Mouse (Mus musculus) ES-Bruce4 (cell line): ENCODE data around the gene Pcsk5. TPM values are rescaled to one million over a fixed set of nuclear protein-coding genes. Genes with fewer than 3 reads are reported as not detected.

Source experiments
- H3K27ac ChIP-seq: 2 replicates; pipeline ENCODE4 v1.5.1; 2012; ENCODE audit warnings: low read length, inconsistent platforms; ENCODE audit not compliant: insufficient read depth
- H3K27me3 ChIP-seq: 2 replicates; pipeline ENCODE4 v1.6.1; 2012; ENCODE audit warnings: mild to moderate bottlenecking, low read length, inconsistent platforms; ENCODE audit not compliant: control insufficient read depth, poor library complexity, insufficient read depth, severe bottlenecking
- H3K36me3 ChIP-seq: 2 replicates; pipeline ENCODE4 v1.6.1; 2012; ENCODE audit warnings: inconsistent platforms, mild to moderate bottlenecking, low read length, moderate library complexity; ENCODE audit not compliant: control insufficient read depth, poor library complexity, insufficient read depth, severe bottlenecking
- H3K4me1 ChIP-seq: one replicate; pipeline ENCODE4 v1.8.1; 2011; ENCODE audit warnings: low read length; ENCODE audit not compliant: control insufficient read depth, insufficient read depth
- H3K4me3 ChIP-seq: 2 replicates; pipeline ENCODE4 v1.5.1; 2011; ENCODE audit warnings: low read depth, mild to moderate bottlenecking, low read length
- H3K9ac ChIP-seq: 2 replicates; pipeline ENCODE4 v1.6.1; 2012; ENCODE audit warnings: low read depth, mild to moderate bottlenecking, inconsistent platforms; ENCODE audit not compliant: poor library complexity, severe bottlenecking
- H3K9me3 ChIP-seq: replicated peaks from 2 replicates; pipeline ENCODE4 v1.6.1; 2012; ENCODE audit warnings: mild to moderate bottlenecking, low read length, inconsistent platforms; ENCODE audit not compliant: control insufficient read depth, poor library complexity, insufficient read depth, severe bottlenecking
- CTCF ChIP-seq: IDR thresholded peaks from one replicate; pipeline ENCODE4 v1.8.1; 2011; ENCODE audit warnings: low read depth, low read length
- EP300 ChIP-seq: IDR thresholded peaks from 2 replicates; pipeline ENCODE4 v1.6.1; 2011; ENCODE audit warnings: low read depth, low read length; ENCODE audit not compliant: insufficient read depth
- POLR2A ChIP-seq: IDR thresholded peaks from one replicate; pipeline ENCODE4 v1.8.1; 2011; ENCODE audit warnings: low read length; ENCODE audit not compliant: insufficient read depth
- polyA plus RNA-seq: library from polyadenylated mRNA; stranded (reverse); fragments of >200 nt; gene quantifications from 2 replicates; pipeline ENCODE4 v1.2.4, GENCODE M21; 2011; ENCODE audit warnings: low read depth; ENCODE audit not compliant: missing spikeins, insufficient read depth, insufficient read length

Gene Pcsk5
- polyA plus RNA-seq, 1 experiment: 0.33 TPM

DNA sequence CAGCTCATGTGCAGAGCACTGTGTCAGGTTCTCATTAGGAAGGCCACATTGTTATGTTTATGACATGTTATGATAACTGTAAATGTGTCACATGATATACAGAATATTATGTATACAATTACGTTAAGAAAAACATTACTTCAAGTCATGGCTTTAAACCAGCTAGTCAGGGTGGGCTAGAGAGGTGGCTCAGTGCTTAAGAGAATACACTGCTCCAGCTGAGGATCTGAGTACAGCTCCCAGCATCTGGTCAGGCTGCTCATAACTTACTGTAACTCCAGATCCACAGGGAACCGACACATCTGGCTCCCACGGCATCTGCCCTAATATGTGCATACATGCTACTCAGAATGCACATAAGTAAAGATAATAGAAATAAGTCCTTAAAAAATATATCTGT lies 187.5 kb downstream of the Pcsk5 start:
- no peak for TF ChIP-seq CTCF
- TF ChIP-seq POLR2A: no peak
- no peak for TF ChIP-seq EP300
- no peak overlapping the region for H3K27ac ChIP-seq

DNA sequence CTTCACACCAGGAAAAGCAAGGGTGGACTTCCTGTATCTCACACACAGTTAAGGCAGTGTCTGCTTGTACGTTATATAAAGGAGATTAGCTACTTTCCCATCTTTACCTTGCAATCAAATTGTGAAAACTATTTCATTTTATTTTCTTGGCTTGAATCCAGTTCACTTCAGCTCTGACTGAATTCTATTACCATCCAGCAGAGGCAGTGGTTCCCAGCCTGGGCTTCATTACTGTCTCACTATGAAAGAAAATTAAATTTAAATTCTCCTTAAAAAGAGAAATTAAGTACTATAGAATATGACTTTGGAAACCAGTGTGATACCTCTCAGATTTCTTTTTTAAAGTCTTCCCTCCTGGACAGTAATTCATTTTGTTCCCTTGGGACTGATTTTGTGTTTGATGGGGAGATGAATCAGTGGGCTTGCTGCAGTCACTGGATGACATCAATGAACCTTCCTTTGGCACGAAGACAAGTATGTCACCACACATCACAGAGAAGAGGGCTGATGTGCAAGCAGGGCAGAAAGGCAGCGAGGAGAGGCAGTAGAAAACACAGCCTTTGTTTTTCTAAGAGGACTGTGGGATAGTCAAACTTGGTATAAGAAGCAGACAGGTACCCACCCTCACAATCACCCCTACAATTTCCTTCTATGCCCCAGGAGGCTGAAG lies 194.2 kb downstream of the Pcsk5 start:
- TF ChIP-seq POLR2A: no peak
- H3K4me1 ChIP-seq: no peaks in the 10 kb centered on the region
- no peak overlapping the region for H3K9ac ChIP-seq

More for the DNA sequence above, 187.5 kb downstream of the Pcsk5 start:
- Histone ChIP-seq H3K27me3 (no peaks in the 10 kb centered on the region), H3K9ac (no peak overlapping the region), H3K4me3 (no peak overlapping the region), H3K36me3 (no peaks in the 10 kb centered on the region), H3K9me3 (no peaks in the 10 kb centered on the region), H3K4me1 (no peaks in the 10 kb centered on the region)

DNA sequence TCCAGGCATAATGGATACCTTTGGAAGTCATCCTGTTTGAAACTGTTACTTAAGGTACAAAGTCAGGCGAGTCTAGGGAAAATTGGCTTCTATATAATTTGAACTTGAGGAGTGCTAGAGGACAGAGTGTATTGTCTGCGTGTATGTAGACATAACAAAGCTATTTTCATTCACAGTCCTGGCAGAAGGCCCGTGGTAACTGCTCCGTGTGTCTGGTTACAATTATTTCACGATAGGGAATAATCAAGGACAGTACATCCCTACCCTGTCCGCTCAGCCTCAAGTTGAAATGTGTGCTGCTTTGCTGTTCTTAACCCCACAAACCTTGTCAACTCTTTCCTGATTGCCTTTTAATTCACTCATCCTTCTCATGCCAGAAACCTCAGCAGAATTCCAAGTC lies 201.4 kb downstream of the Pcsk5 start:
- Histone ChIP-seq H3K9me3 (no peaks in the 10 kb centered on the region), H3K36me3 (no peaks in the 10 kb centered on the region), H3K9ac (no peak overlapping the region), H3K27me3 (no peaks in the 10 kb centered on the region), H3K27ac (no peak overlapping the region), H3K4me3 (no peak overlapping the region), H3K4me1 (no peaks in the 10 kb centered on the region)
- TF ChIP-seq EP300: no peak
- TF ChIP-seq CTCF: no peak
- TF ChIP-seq POLR2A: no peak

More for the DNA sequence above, 194.2 kb downstream of the Pcsk5 start:
- no peaks in the 10 kb centered on the region for H3K27me3 ChIP-seq
- H3K36me3 ChIP-seq: no peaks in the 10 kb centered on the region
- no peaks in the 10 kb centered on the region for H3K9me3 ChIP-seq
- no peak overlapping the region for H3K27ac ChIP-seq
- H3K4me3 ChIP-seq: no peak overlapping the region

DNA sequence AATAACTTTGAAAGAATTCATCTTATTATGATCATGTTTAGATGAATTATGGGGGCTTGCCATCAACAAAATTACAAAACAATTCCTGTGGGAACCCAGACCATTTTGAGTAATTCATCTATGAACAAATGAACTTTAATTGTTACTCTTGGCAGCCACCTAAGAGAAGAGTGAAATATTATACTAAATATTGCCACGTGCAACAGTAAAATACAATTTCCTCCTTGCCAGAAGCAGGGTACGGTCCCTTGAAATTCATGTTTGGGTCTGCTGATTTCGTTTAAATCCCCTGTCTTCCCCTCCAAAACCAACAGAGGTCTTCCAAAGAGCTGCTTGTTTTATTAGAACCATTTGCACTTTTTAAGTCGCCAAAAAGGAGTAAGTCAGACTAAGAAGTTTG lies 221.8 kb downstream of the Pcsk5 start:
- Histone ChIP-seq H3K9ac (no peak overlapping the region), H3K4me1 (no peaks in the 10 kb centered on the region), H3K27me3 (no peaks in the 10 kb centered on the region), H3K36me3 (no peaks in the 10 kb centered on the region), H3K4me3 (no peak overlapping the region), H3K27ac (no peak overlapping the region), H3K9me3 (no peaks in the 10 kb centered on the region)
- no peak for TF ChIP-seq EP300
- TF ChIP-seq CTCF: no peak
- TF ChIP-seq POLR2A: no peak

DNA sequence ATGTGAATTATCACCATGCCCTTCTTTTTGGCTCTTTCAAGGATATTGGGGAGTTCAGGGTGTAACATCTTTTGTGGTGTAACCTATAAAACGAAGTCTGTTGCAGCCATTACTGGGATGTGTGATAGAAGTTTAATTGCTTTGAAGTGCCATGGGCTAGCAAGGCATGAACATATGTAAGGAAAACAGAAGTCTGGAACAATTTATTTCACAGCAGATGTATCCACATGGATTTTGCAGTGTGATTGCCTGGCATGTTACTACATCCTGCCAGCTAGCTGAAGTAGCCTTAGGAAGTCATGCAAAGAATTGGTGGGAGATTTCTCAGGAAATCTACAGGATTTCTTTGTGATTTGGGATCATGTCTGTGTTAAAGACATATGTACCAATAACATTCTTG lies 230.9 kb downstream of the Pcsk5 start:
- no peaks in the 10 kb centered on the region for H3K9me3 ChIP-seq
- no peak overlapping the region for H3K4me3 ChIP-seq
- H3K4me1 ChIP-seq: no peaks in the 10 kb centered on the region
- TF ChIP-seq EP300 (no peak), CTCF (no peak), POLR2A (no peak)
- no peak overlapping the region for H3K27ac ChIP-seq
- H3K27me3 ChIP-seq: no peaks in the 10 kb centered on the region
- H3K9ac ChIP-seq: no peak overlapping the region
- H3K36me3 ChIP-seq: no peaks in the 10 kb centered on the region

DNA sequence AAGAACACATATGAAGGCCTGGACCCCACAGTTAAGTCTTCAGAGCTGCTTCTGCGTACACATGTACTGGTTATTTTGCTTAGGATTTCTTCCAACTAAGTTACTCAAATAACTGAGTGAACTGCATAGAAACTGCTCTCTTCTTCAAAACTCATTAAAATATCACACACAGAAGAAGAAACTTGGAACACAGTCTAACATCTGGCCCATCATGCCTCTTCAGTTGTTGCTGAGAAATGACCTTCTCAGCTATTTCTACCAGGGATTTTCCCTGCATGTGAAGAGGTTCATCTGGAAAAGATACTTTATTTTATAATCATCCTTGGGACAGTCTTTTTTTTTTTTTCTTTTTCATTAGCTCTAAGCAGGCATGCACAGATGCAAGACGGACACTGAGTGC lies 231.3 kb downstream of the Pcsk5 start:
- H3K9ac ChIP-seq: no peak overlapping the region
- H3K27ac ChIP-seq: no peak overlapping the region
- H3K9me3 ChIP-seq: no peaks in the 10 kb centered on the region

More for the DNA sequence above, 231.3 kb downstream of the Pcsk5 start:
- TF ChIP-seq CTCF: no peak
- no peak for TF ChIP-seq POLR2A
- TF ChIP-seq EP300: no peak
- H3K36me3 ChIP-seq: no peaks in the 10 kb centered on the region
- H3K27me3 ChIP-seq: no peaks in the 10 kb centered on the region
- H3K4me3 ChIP-seq: no peak overlapping the region
- H3K4me1 ChIP-seq: no peaks in the 10 kb centered on the region
